Mouse (Mus musculus) CH12.LX (cell line): ENCODE data around the gene Hist1h2ae. TPM values are rescaled to one million over a fixed set of nuclear protein-coding genes. Genes with fewer than 3 reads are reported as not detected.
"Not testable (repeated sequence)": the region's sequence is repeated elsewhere in the genome, so short reads cannot be mapped to it uniquely, and the experiment has no call there.

Experiments
- DNase-seq: peaks from one replicate; pipeline ENCODE4 v3.0.0-alpha.2; 2013; ENCODE audit errors: extremely low read depth
- H3K27ac ChIP-seq: 2 replicates; pipeline ENCODE4 v1.5.1; 2012; ENCODE audit warnings: low read depth, mild to moderate bottlenecking, control low read depth, moderate library complexity; ENCODE audit not compliant: insufficient read depth
- H3K27me3 ChIP-seq: replicated peaks from 2 replicates; pipeline ENCODE3; 2012; ENCODE audit warnings: inconsistent platforms
- H3K36me3 ChIP-seq, 2 experiments: replicated peaks in 1 of 2; 2 replicates each; pipeline versions ENCODE3 to v1.6.1; 2012; ENCODE audit warnings: inconsistent platforms in 1 of 2, low read length in 1 of 2, mild to moderate bottlenecking in 1 of 2, mixed read lengths in 1 of 2, moderate library complexity in 1 of 2; ENCODE audit not compliant: control insufficient read depth in 1 of 2, insufficient read depth in 1 of 2
- H3K4me1 ChIP-seq, 2 experiments: 2 replicates each; pipeline ENCODE4 v1.6.1; 2012; ENCODE audit warnings: inconsistent platforms in 1 of 2, moderate library complexity in 1 of 2; ENCODE audit not compliant: insufficient read depth in 2 of 2, control insufficient read depth in 1 of 2
- H3K4me2 ChIP-seq: 2 replicates; pipeline ENCODE4 v1.6.1; 2012; ENCODE audit warnings: low read depth, mild to moderate bottlenecking, control low read depth; ENCODE audit not compliant: poor library complexity, insufficient read depth, severe bottlenecking
- H3K4me3 ChIP-seq, 3 experiments: fragments of 150-350 bp in 1 of 3; sonication (generic) in 1 of 3; replicated peaks in 1 of 3; 2 replicates each; pipeline versions ENCODE3 to v1.5.1; 2011 to 2012; ENCODE audit warnings: low read depth in 2 of 3, low read length in 2 of 3, mild to moderate bottlenecking in 2 of 3, moderate library complexity in 2 of 3, control low read depth in 1 of 3, improper control_type of control experiment in 1 of 3, inconsistent platforms in 1 of 3, mixed read lengths in 1 of 3; ENCODE audit not compliant: poor library complexity in 1 of 3
- H3K79me2 ChIP-seq: replicated peaks from 2 replicates; pipeline ENCODE4 v1.6.1; 2012; ENCODE audit warnings: mild to moderate bottlenecking, moderate library complexity; ENCODE audit not compliant: control insufficient read depth, poor library complexity, insufficient read depth, severe bottlenecking; ENCODE audit errors: extremely low read depth
- H3K9ac ChIP-seq: 2 replicates; pipeline ENCODE4 v1.6.1; 2012; ENCODE audit warnings: low read depth, mild to moderate bottlenecking, control low read depth, moderate library complexity; ENCODE audit not compliant: insufficient read depth
- H3K9me3 ChIP-seq: replicated peaks from 2 replicates; pipeline ENCODE3; 2012; ENCODE audit warnings: low read length, inconsistent platforms, mixed read lengths
- BHLHE40 ChIP-seq: IDR thresholded peaks from 2 replicates; pipeline ENCODE4 v1.6.1; 2011; ENCODE audit warnings: mild to moderate bottlenecking, low read depth, low read length, improper control_type of control experiment
- ELF1 ChIP-seq: IDR thresholded peaks from 2 replicates; pipeline ENCODE4 v1.6.1; 2014; ENCODE audit warnings: low read depth, mild to moderate bottlenecking, inconsistent platforms, low read length, improper control_type of control experiment
- HCFC1 ChIP-seq: IDR thresholded peaks from 2 replicates; pipeline ENCODE4 v1.6.1; 2012; ENCODE audit warnings: low read depth, mild to moderate bottlenecking, inconsistent platforms, low read length, improper control_type of control experiment
- IRF4 ChIP-seq: IDR thresholded peaks from 2 replicates; pipeline ENCODE4 v1.6.1; 2014; ENCODE audit warnings: low read depth, mild to moderate bottlenecking, inconsistent platforms, low read length, improper control_type of control experiment
- JUN ChIP-seq: IDR thresholded peaks from 2 replicates; pipeline ENCODE4 v1.6.1; 2011; ENCODE audit warnings: low read depth, mild to moderate bottlenecking, low read length, improper control_type of control experiment, moderate library complexity; ENCODE audit not compliant: insufficient read depth
- JUND ChIP-seq: conservative IDR thresholded peaks from 2 replicates; pipeline ENCODE4 v1.6.1; 2011; ENCODE audit warnings: low read depth, low read length, improper control_type of control experiment
- MAX ChIP-seq: IDR thresholded peaks from 2 replicates; pipeline ENCODE4 v1.6.1; 2011; ENCODE audit warnings: low read length, improper control_type of control experiment
- MEF2A ChIP-seq: IDR thresholded peaks from 2 replicates; pipeline ENCODE4 v1.6.1; 2014; ENCODE audit warnings: low read depth, mild to moderate bottlenecking, inconsistent platforms, low read length, improper control_type of control experiment, borderline replicate concordance
- MYC ChIP-seq: IDR thresholded peaks from 2 replicates; pipeline ENCODE4 v1.6.1; 2011; ENCODE audit warnings: low read depth, mild to moderate bottlenecking, improper control_type of control experiment, low read length
- NELFE ChIP-seq: IDR thresholded peaks from 2 replicates; pipeline ENCODE4 v1.6.1; 2011; ENCODE audit warnings: low read depth, low read length, improper control_type of control experiment
- NRF1 ChIP-seq: IDR thresholded peaks from 2 replicates; pipeline ENCODE4 v1.6.1; 2014; ENCODE audit warnings: low read depth, mild to moderate bottlenecking, inconsistent platforms, low read length, improper control_type of control experiment, moderate library complexity
- POLR2A ChIP-seq: IDR thresholded peaks from 2 replicates; pipeline ENCODE4 v1.6.1; 2011; ENCODE audit warnings: low read depth, mild to moderate bottlenecking, improper control_type of control experiment, low read length
- POLR2AphosphoS2 ChIP-seq: IDR thresholded peaks from 2 replicates; pipeline ENCODE4 v1.6.1; 2011; ENCODE audit warnings: low read depth, low read length, improper control_type of control experiment
- SIN3A ChIP-seq: IDR thresholded peaks from 2 replicates; pipeline ENCODE4 v1.6.1; 2012; ENCODE audit warnings: low read length, improper control_type of control experiment, inconsistent platforms
- TBP ChIP-seq: conservative IDR thresholded peaks from 2 replicates; pipeline ENCODE4 v1.6.1; 2011; ENCODE audit warnings: low read depth, low read length, improper control_type of control experiment
- TCF12 ChIP-seq: IDR thresholded peaks from 2 replicates; pipeline ENCODE4 v1.6.1; 2014; ENCODE audit warnings: low read depth, mild to moderate bottlenecking, inconsistent platforms, low read length, improper control_type of control experiment
- UBTF ChIP-seq: IDR thresholded peaks from 2 replicates; pipeline ENCODE4 v1.6.1; 2012; ENCODE audit warnings: low read depth, mild to moderate bottlenecking, inconsistent platforms, low read length, improper control_type of control experiment, moderate library complexity
- ZMIZ1 ChIP-seq: IDR thresholded peaks from 2 replicates; pipeline ENCODE4 v1.6.1; 2012; ENCODE audit warnings: low read depth, mild to moderate bottlenecking, inconsistent platforms, low read length, improper control_type of control experiment
- dilution Hi-C: fragments of 300-500 bp; cut with MboI; formaldehyde crosslinking; loops from 2 replicates; pipeline ENCODE4 v1.14.3; 2020; ENCODE audit warnings: low sequenced_read_pairs; ENCODE audit not compliant: extremely low pct_unique_long_range_greater_than_20kb, extremely low pct_ligation_motif_present
- in situ Hi-C: fragments of 300-500 bp; cut with MboI; formaldehyde crosslinking; loops from 3 replicates; pipeline ENCODE4 v1.14.3; 2019; ENCODE audit warnings: low sequenced_read_pairs, low pct_ligation_motif_present, low pct_unique_long_range_greater_than_20kb, mixed read lengths
- polyA plus RNA-seq: library from polyadenylated mRNA; unstranded; fragments of >175 nt; gene quantifications from 2 replicates; pipeline ENCODE4 v1.2.1, GENCODE M21; 2012; ENCODE audit warnings: low read depth; ENCODE audit not compliant: insufficient read length
- total RNA-seq, 2 experiments: library from RNA; depleted of rRNA; stranded (reverse); fragments of 300-350 nt in 1 of 2; fragments of >200 nt in 1 of 2; gene quantifications; 2 replicates each; pipeline ENCODE4 v1.2.3; 2012 to 2014

Hist1h2ae gene
- total and polyA plus RNA-seq, 3 experiments, result 3.5 to 648 (median 16.3) TPM

- TF ChIP-seq JUN (no peak), TCF12 (peak; percentile 80), JUND (peak; percentile 54; the same call in 1 of the 2 replicates), MAX (0 out of 2 replicates have a peak, but pooled peaks have one; percentile 8), MYC (peak; percentile 82), BHLHE40 (no peak), POLR2A (peak; percentile 98), IRF4 (peak; percentile 8; the same call in 1 of the 2 replicates), MEF2A (no peak)
Measured at GRCm38 (mm10) chr13:23543965-23544786, 26.8 kb downstream of the Hist1h2ae start, which contains the start of gene Hist1h3f (continued).

DNA sequence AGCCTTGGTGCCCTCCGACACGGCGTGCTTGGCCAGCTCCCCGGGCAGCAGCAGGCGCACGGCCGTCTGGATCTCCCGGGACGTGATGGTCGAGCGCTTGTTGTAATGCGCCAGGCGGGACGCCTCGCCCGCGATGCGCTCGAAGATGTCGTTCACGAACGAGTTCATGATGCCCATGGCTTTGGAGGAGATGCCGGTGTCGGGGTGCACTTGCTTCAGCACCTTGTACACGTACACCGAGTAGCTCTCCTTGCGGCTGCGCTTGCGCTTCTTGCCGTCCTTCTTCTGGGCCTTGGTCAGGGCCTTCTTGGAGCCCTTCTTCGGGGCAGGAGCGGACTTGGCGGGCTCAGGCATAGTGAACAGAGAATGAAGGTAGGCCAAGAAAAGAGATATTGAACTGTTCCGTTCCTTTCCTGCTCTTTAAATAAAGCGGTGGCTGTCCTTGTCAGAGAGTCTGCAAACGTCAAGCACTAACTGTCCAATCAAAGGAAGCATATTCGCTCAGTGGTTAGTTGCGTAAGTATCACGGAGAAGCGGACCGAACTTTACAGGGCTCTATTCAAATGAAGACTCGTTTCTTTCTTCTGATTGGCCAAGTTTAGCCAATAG is 27.9 kb downstream of the Hist1h2ae start, which contains the start of gene Hist1h2bh:
Hist1h2bh (minus strand) TSS at position 394 of the 609 bp plus-strand sequence.
- H3K9me3 ChIP-seq, H3K36me3 ChIP-seq, in situ Hi-C loops, H3K79me2 ChIP-seq, H3K27me3 ChIP-seq, dilution Hi-C loops: not testable (repeated sequence)
- peak within 1 kb of the TSS; percentile 97 for H3K9ac ChIP-seq
- peak within 1 kb of the TSS; percentile 50 to 72 (median 51) for H3K4me3 ChIP-seq
- H3K4me1 ChIP-seq, result peaks cover 3 to 29% of the 10 kb centered on the region in 2 experiments; a peak in 3 of 4 replicates
- TF ChIP-seq POLR2A (peak; percentile 99), NELFE (peak; percentile 99), ELF1 (0 out of 2 replicates have a peak, but pooled peaks have one; percentile 9), TBP (peak; percentile 99), POLR2AphosphoS2 (peak; percentile 98), SIN3A (0 out of 2 replicates have a peak, but pooled peaks have one; percentile 18), HCFC1 (peak; percentile 53; the same call in 1 of the 2 replicates), ZMIZ1 (peak; percentile 99), NRF1 (peak; percentile 63), TCF12 (peak; percentile 93), UBTF (peak; percentile 98)
- peak within 1 kb of the TSS; percentile 97 for H3K27ac ChIP-seq
- peak; percentile 98 for DNase-seq
- peak within 1 kb of the TSS; percentile 84 for H3K4me2 ChIP-seq
